ENCODE assay signal across 8 mouse cellular contexts in the genomic region with DNA sequence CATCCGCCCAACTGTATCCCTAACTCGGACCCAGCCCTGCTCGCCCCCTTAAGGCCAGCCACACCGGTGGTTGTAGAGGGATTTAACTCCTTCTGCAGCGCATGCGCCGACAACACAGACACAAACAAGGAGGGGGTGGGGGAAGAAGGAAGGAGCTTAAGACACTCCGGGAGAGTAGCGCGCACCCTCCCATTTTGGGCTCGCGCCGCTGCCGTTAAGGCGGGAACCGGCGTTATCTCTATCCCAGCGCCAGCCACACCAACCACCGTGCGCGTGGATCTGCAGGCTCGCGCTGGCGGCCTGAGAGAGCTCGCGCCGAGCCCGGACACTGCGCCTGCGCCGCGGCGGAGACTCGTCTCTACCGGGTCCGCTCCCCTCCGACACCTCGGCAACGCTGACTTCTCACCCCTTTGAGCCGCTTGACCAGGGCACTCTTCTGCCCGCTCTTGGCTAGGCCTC. TPM values are rescaled to one million over a fixed set of nuclear protein-coding genes. Genes with fewer than 3 reads are reported as not detected.
DNase-seq lines count a peak whose midpoint lies in the region; ATAC-seq and TF ChIP-seq lines count a peak whose summit lies in the region.

A gene (plus strand): TSS at position 154 of the 459 bp plus-strand sequence.

- H3K27me3 ChIP-seq in forebrain, postnatal 0 days (ENCODE audit: insufficient read depth, low read length), result no peaks in the 10 kb centered on the region
- no peaks in the 10 kb centered on the region for H3K27me3 ChIP-seq in intestine, embryonic 14.5 days (replicated peaks; ENCODE audit: control insufficient read depth, insufficient read depth, low read length)
- no peaks in the 10 kb centered on the region for H3K27me3 ChIP-seq in liver, embryonic 13.5 days

- peak; percentile 62 for ATAC-seq in forebrain, postnatal 0 days
- peak; percentile 82 for ATAC-seq in intestine, embryonic 14.5 days (replicated peaks; ENCODE audit: low FRiP score, low TSS enrichment, low read depth)
- ATAC-seq in liver, embryonic 13.5 days (ENCODE audit: low read depth), result peak; percentile 85
- ATAC-seq in neutrophil, adult 5-6 weeks (ENCODE audit: extremely low read depth, insufficient number of reproducible peaks, low FRiP score, poor library complexity, severe bottlenecking), result peak; percentile 34; the same call in 1 of the 2 replicates

- H3K4me3 ChIP-seq in forebrain, postnatal 0 days (ENCODE audit: low read depth, low read length), result peak within 1 kb of the TSS; percentile 94
- peak within 1 kb of the TSS; percentile 88 for H3K4me3 ChIP-seq in intestine, embryonic 14.5 days (ENCODE audit: low read depth, low read length)
- H3K4me3 ChIP-seq in liver, embryonic 13.5 days (replicated peaks), result peak within 1 kb of the TSS; percentile 78

- peak within 1 kb of the TSS; percentile 84 for H3K4me2 ChIP-seq in forebrain, postnatal 0 days (ENCODE audit: low read depth)
- peak within 1 kb of the TSS; percentile 77 for H3K4me2 ChIP-seq in intestine, embryonic 14.5 days (ENCODE audit: low read length)
- peak within 1 kb of the TSS; percentile 71 for H3K4me2 ChIP-seq in liver, embryonic 13.5 days

- H3K36me3 ChIP-seq in forebrain, postnatal 0 days (ENCODE audit: insufficient read depth), result peaks cover 27% of the 10 kb centered on the region
- H3K36me3 ChIP-seq in intestine, embryonic 14.5 days (ENCODE audit: control insufficient read depth, insufficient read depth, low read length), result peaks cover 53% of the 10 kb centered on the region
- peaks cover 58% of the 10 kb centered on the region for H3K36me3 ChIP-seq in liver, embryonic 13.5 days

- peak within 1 kb of the TSS; percentile 97 for H3K27ac ChIP-seq in forebrain, postnatal 0 days (ENCODE audit: low read depth, low read length)
- H3K27ac ChIP-seq in intestine, embryonic 14.5 days (ENCODE audit: low read depth), result peak within 1 kb of the TSS; percentile 95
- H3K27ac ChIP-seq in liver, embryonic 13.5 days, result peak within 1 kb of the TSS; percentile 99

- TF ChIP-seq CTCF in forebrain, postnatal 0 days (IDR thresholded peaks at IDR 0.05; ENCODE audit: low read depth), result peak; percentile 61

- under 1% methylated on average over 41 of the region's 41 CpGs for WGBS in forebrain, postnatal 0 days
- 1% methylated on average over 40 of the region's 41 CpGs for WGBS in intestine, embryonic 14.5 days
- whole genome bisulfite sequencing in liver, embryonic 13.5 days (ENCODE audit: insufficient replicate concordance), result 0% methylated on average over 41 of the region's 41 CpGs

- peak within 1 kb of the TSS; percentile 97 for H3K9ac ChIP-seq in forebrain, postnatal 0 days
- H3K9ac ChIP-seq in intestine, embryonic 14.5 days (ENCODE audit: low read length), result peak within 1 kb of the TSS; percentile 96
- peak within 1 kb of the TSS; percentile 91 for H3K9ac ChIP-seq in liver, embryonic 13.5 days

- no peaks in the 10 kb centered on the region for H3K9me3 ChIP-seq in forebrain, postnatal 0 days (ENCODE audit: low read length)
- H3K9me3 ChIP-seq in intestine, embryonic 14.5 days (ENCODE audit: control insufficient read depth, low read length), result no peaks in the 10 kb centered on the region
- no peaks in the 10 kb centered on the region for H3K9me3 ChIP-seq in liver, embryonic 13.5 days (replicated peaks)

- H3K4me1 ChIP-seq in forebrain, postnatal 0 days (ENCODE audit: insufficient read depth), result peaks cover 19% of the 10 kb centered on the region
- H3K4me1 ChIP-seq in intestine, embryonic 14.5 days (replicated peaks; ENCODE audit: control insufficient read depth, insufficient read depth, low read length), result peaks cover 13% of the 10 kb centered on the region
- H3K4me1 ChIP-seq in liver, embryonic 13.5 days (replicated peaks), result peaks cover 55% of the 10 kb centered on the region

- DNase-seq in spleen, postnatal 14 days (ENCODE audit: low spot score in 2 of 2), result peak; percentile 70 to 76
- no peak for DNase-seq in spleen, adult 12 weeks (ENCODE audit: low spot score)
- peak; percentile 93 for DNase-seq in brain, adult 2 months (ENCODE audit: low read depth, low spot score)
- DNase-seq in forebrain, postnatal 0 days, result peak; percentile 91
- no peak for DNase-seq in intestine, embryonic 14.5 days (ENCODE audit: low spot score)
- peak; percentile 89 for DNase-seq in liver, embryonic 13.5 days
- no peak for DNase-seq in frontal cortex, postnatal 36 days (ENCODE audit: low spot score in 2 of 2)

RNA-seq across cellular contexts. Expression of the gene that starts here (rescaled TPM):
- total RNA-seq in forebrain, postnatal 0 days (2014; rRNA removed), result 32.0 and 36.2 TPM in 2 replicates
- 66.6 and 70.7 TPM in 2 replicates for polyA plus RNA-seq in forebrain, postnatal 0 days (2015; fragmentation: Nextera tagmentation; extraction: Ambion mirVana)
- polyA plus RNA-seq in intestine, embryonic 14.5 days (2014; fragmentation: Nextera tagmentation; extraction: Ambion mirVana), result 83.7 and 90.7 TPM in 2 replicates
- 46.3 and 51.6 TPM in 2 replicates for polyA plus RNA-seq in liver, embryonic 13.5 days (2015; fragmentation: Nextera tagmentation; extraction: Ambion mirVana)
- total RNA-seq in neutrophil, adult 5-6 weeks (2017), result 24.8 and 28.1 TPM in 2 replicates

Comparison
In these comparisons a context has a peak if more than half of its experiments do, and no peak if none do; other contexts are left out.
1. DNase-seq: peak in spleen, postnatal 14 days (2 of 2), brain, adult 2 months (single experiment), forebrain, postnatal 0 days (single experiment) and liver, embryonic 13.5 days (single experiment); none in spleen, adult 12 weeks (single experiment), intestine, embryonic 14.5 days (single experiment) and frontal cortex, postnatal 36 days (0 of 2).
2. ATAC-seq: peak in every context shown above with its lines; median percentile 85 in liver, embryonic 13.5 days; 82 in intestine, embryonic 14.5 days; 62 in forebrain, postnatal 0 days; 34 in neutrophil, adult 5-6 weeks.
3. Peak in every context shown above with its lines, with median percentiles within 50 percentile points of each other: H3K27ac ChIP-seq, H3K4me2 ChIP-seq, H3K4me3 ChIP-seq and H3K9ac ChIP-seq.